In the genomic region with DNA sequence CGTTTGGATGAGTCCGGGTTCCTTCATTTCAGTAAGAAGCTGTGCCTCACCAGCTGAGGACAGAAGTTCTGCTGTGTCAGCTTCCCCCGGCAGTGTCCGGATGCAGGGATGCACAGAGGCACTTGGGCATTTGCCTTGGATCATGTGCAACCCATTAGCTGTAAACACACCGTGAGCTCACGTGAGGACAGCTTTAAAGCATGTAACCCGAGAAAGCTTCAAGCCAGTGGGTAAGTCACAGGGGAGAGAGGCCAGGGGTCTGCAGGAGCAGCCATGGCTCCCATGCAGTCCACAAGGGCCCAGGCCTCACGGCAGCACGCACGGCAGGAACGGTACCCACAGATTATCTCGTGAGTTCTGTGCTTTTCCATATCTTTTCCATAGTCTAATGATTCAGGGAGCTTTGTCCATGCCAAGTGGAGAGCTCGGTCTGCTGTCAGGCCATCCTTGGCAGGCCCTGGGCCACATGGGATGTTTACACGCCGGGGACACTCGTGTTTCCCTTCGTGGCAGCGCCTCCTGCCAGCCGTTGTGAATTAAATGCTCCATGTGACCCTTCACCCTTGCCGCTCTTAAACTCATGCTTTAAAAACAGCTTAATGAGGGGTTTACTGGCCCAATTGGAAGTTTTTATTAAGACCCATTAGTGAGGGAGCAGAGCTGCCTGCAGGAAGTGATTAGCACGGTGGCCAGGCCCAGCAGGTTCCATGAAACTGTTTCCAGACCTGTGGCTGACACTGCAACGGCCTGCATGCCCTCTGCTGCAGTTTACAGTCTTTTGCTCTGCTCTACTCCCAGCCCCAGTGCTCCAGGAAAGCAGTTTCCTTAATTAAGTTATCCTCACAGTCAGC, we compare ENCODE assay signal across 13 mouse cellular contexts. TPM values are rescaled to one million over a fixed set of nuclear protein-coding genes. Genes with fewer than 3 reads are reported as not detected.
DNase-seq lines count a peak whose midpoint lies in the region; ATAC-seq and TF ChIP-seq lines count a peak whose summit lies in the region.
"Had no signal": no experiment of that assay in that cellular context is flagged by ENCODE, and none has a peak within 500 bp of the region (broad histone marks: within the 10 kb centered on the region; RNA-seq: fewer than 3 reads in every experiment).

No protein-coding gene starts in this region.

- no peaks in the 10 kb centered on the region for H3K27me3 ChIP-seq in heart, embryonic 13.5 days (replicated peaks)
- H3K27me3 ChIP-seq in heart, embryonic 12.5 days (replicated peaks), result no peaks in the 10 kb centered on the region
- no peaks in the 10 kb centered on the region; the same call in 1 of the 2 replicates for H3K27me3 ChIP-seq in embryonic facial prominence, embryonic 12.5 days
- peaks cover 76% of the 10 kb centered on the region for H3K27me3 ChIP-seq in limb, embryonic 12.5 days

- no peak overlapping the region for H3K4me2 ChIP-seq in heart, embryonic 13.5 days
- no peak overlapping the region for H3K4me2 ChIP-seq in heart, embryonic 12.5 days
- 0 out of 2 replicates have a peak overlapping the region, but pooled peaks have one; percentile 8 for H3K4me2 ChIP-seq in embryonic facial prominence, embryonic 12.5 days (replicated peaks)
- H3K4me2 ChIP-seq in limb, embryonic 12.5 days, result peak overlapping the region; percentile 25

- H3K9ac ChIP-seq in heart, embryonic 13.5 days, result peak overlapping the region; percentile 14
- no peak overlapping the region for H3K9ac ChIP-seq in heart, embryonic 12.5 days
- peak overlapping the region; percentile 17; the same call in 1 of the 2 replicates for H3K9ac ChIP-seq in embryonic facial prominence, embryonic 12.5 days
- H3K9ac ChIP-seq in limb, embryonic 12.5 days (replicated peaks), result no peak overlapping the region

- no peak overlapping the region for H3K27ac ChIP-seq in heart, embryonic 13.5 days (replicated peaks)
- H3K27ac ChIP-seq in heart, embryonic 12.5 days (ENCODE audit: poor library complexity, severe bottlenecking), result no peak overlapping the region
- H3K27ac ChIP-seq in embryonic facial prominence, embryonic 12.5 days, result peak overlapping the region; percentile 88
- peak overlapping the region; percentile 84 for H3K27ac ChIP-seq in limb, embryonic 12.5 days

- DNase-seq in brain, embryonic 14.5 days (ENCODE audit: low read depth), result peak; percentile 34
- DNase-seq in right cerebral cortex, adult 18-20 months, result no peak
- no peak for DNase-seq in adrenal gland, adult 18-20 months (ENCODE audit: low spot score in 2 of 2)
- no peak for DNase-seq in right cerebral cortex, postnatal 36 days (ENCODE audit: low spot score in 2 of 2)
- DNase-seq: heart, adult 18-20 months; lung, postnatal 14 days; thymus, postnatal 36 days had no signal

- peaks cover 58% of the 10 kb centered on the region for H3K36me3 ChIP-seq in heart, embryonic 13.5 days
- H3K36me3 ChIP-seq in heart, embryonic 12.5 days, result peaks cover 50% of the 10 kb centered on the region
- peaks cover 33% of the 10 kb centered on the region for H3K36me3 ChIP-seq in embryonic facial prominence, embryonic 12.5 days
- peaks cover 31% of the 10 kb centered on the region for H3K36me3 ChIP-seq in limb, embryonic 12.5 days

- peaks cover 32% of the 10 kb centered on the region for H3K4me1 ChIP-seq in heart, embryonic 13.5 days
- peaks cover 35% of the 10 kb centered on the region for H3K4me1 ChIP-seq in heart, embryonic 12.5 days (replicated peaks)
- peaks cover 29% of the 10 kb centered on the region for H3K4me1 ChIP-seq in embryonic facial prominence, embryonic 12.5 days
- peaks cover 42% of the 10 kb centered on the region for H3K4me1 ChIP-seq in limb, embryonic 12.5 days (replicated peaks)

- no peak for ATAC-seq in heart, embryonic 13.5 days (ENCODE audit: extremely low read depth, insufficient number of reproducible peaks, low FRiP score, low TSS enrichment)
- no peak for ATAC-seq in heart, embryonic 12.5 days (ENCODE audit: insufficient number of reproducible peaks, low FRiP score)
- 0 out of 2 replicates have a peak, but pooled peaks have one; percentile 22 for ATAC-seq in embryonic facial prominence, embryonic 12.5 days (ENCODE audit: insufficient number of reproducible peaks, insufficient read depth, low FRiP score, low TSS enrichment)
- peak; percentile 85 for ATAC-seq in limb, embryonic 12.5 days (ENCODE audit: insufficient number of reproducible peaks, insufficient read depth, low FRiP score, low TSS enrichment, low read depth)
- ATAC-seq: activated CD4-positive, CD25-positive, alpha-beta regulatory T cell, adult 4 months; intestine, embryonic 16.5 days had no signal

- no peak for TF ChIP-seq CTCF in brain, embryonic 14.5 days (IDR thresholded peaks at IDR 0.05; ENCODE audit: borderline replicate concordance, extremely low read depth, insufficient read depth, insufficient read length)

- no peak for TF ChIP-seq POLR2A in brain, embryonic 14.5 days (IDR thresholded peaks at IDR 0.05; ENCODE audit: borderline replicate concordance, extremely low read depth, insufficient read depth, insufficient read length, poor library complexity, severe bottlenecking)

- no peak overlapping the region for H3K4me3 ChIP-seq in heart, embryonic 13.5 days
- no peak overlapping the region for H3K4me3 ChIP-seq in heart, embryonic 12.5 days
- no peak overlapping the region for H3K4me3 ChIP-seq in embryonic facial prominence, embryonic 12.5 days
- H3K4me3 ChIP-seq in limb, embryonic 12.5 days (replicated peaks), result no peak overlapping the region

- WGBS in heart, embryonic 13.5 days, result 64% methylated on average over 22 of the region's 22 CpGs
- WGBS in heart, embryonic 12.5 days, result 64% methylated on average over 22 of the region's 22 CpGs
- 14% methylated on average over 22 of the region's 22 CpGs for WGBS in embryonic facial prominence, embryonic 12.5 days
- WGBS in limb, embryonic 12.5 days, result 7% methylated on average over 22 of the region's 22 CpGs

- H3K9me3 ChIP-seq in heart, embryonic 13.5 days, result peaks cover 7% of the 10 kb centered on the region
- peaks cover 8% of the 10 kb centered on the region for H3K9me3 ChIP-seq in heart, embryonic 12.5 days (replicated peaks)
- no peaks in the 10 kb centered on the region for H3K9me3 ChIP-seq in embryonic facial prominence, embryonic 12.5 days
- peaks cover 10% of the 10 kb centered on the region for H3K9me3 ChIP-seq in limb, embryonic 12.5 days

RNA-seq across cellular contexts. Expression of a gene that starts 14.8 kb away (rescaled TPM):
- 30.2 and 35.7 TPM in 2 replicates for polyA plus RNA-seq in heart, embryonic 13.5 days (2015; fragmentation: Nextera tagmentation; extraction: Ambion mirVana)
- polyA plus RNA-seq in heart, embryonic 12.5 days (2016; fragmentation: Nextera tagmentation; extraction: Ambion mirVana), result 34.6 and 35.3 TPM in 2 replicates
- polyA plus RNA-seq in brain, embryonic 14.5 days (2012; rRNA removed), result 11.7 and 16.0 TPM in 2 replicates
- polyA plus RNA-seq in embryonic facial prominence, embryonic 12.5 days (2016; fragmentation: Nextera tagmentation; extraction: Ambion mirVana), result 29.4 and 31.4 TPM in 2 replicates
- 27.9 and 28.9 TPM in 2 replicates for polyA plus RNA-seq in limb, embryonic 12.5 days (2016; fragmentation: Nextera tagmentation; extraction: Ambion mirVana)
- 10 to 100 TPM; 36.9 to 38.7 TPM for total RNA-seq in adrenal gland, adult 18-20 months (2021)

RNA-seq across cellular contexts. Expression of a gene that starts 23.1 kb away (rescaled TPM):
- 0.53 and 1.5 TPM in 2 replicates for polyA plus RNA-seq in heart, embryonic 13.5 days (2015; fragmentation: Nextera tagmentation; extraction: Ambion mirVana)
- 1.6 and 1.9 TPM in 2 replicates for polyA plus RNA-seq in heart, embryonic 12.5 days (2016; fragmentation: Nextera tagmentation; extraction: Ambion mirVana)
- 17.6 and 17.9 TPM in 2 replicates for polyA plus RNA-seq in brain, embryonic 14.5 days (2012; rRNA removed)
- polyA plus RNA-seq in embryonic facial prominence, embryonic 12.5 days (2016; fragmentation: Nextera tagmentation; extraction: Ambion mirVana), result 11.8 and 13.2 TPM in 2 replicates
- 10.1 and 11.1 TPM in 2 replicates for polyA plus RNA-seq in limb, embryonic 12.5 days (2016; fragmentation: Nextera tagmentation; extraction: Ambion mirVana)
- total RNA-seq in adrenal gland, adult 18-20 months (2021), result 1 to 10 TPM in 1 of 2 experiments, under 1 TPM in 1; 0.73 to 1.6 TPM

Comparison
In these comparisons a context has a peak if more than half of its experiments do, and no peak if none do; other contexts are left out.
1. H3K9ac ChIP-seq: peak in heart, embryonic 13.5 days (single experiment) and embryonic facial prominence, embryonic 12.5 days (single experiment); none in heart, embryonic 12.5 days (single experiment) and limb, embryonic 12.5 days (single experiment).
2. ATAC-seq: peak in embryonic facial prominence, embryonic 12.5 days (single experiment) and limb, embryonic 12.5 days (single experiment); none in heart, embryonic 13.5 days (single experiment) and heart, embryonic 12.5 days (single experiment).
3. H3K27ac ChIP-seq: peak in embryonic facial prominence, embryonic 12.5 days (single experiment) and limb, embryonic 12.5 days (single experiment); none in heart, embryonic 13.5 days (single experiment) and heart, embryonic 12.5 days (single experiment).
4. H3K4me2 ChIP-seq: peak in embryonic facial prominence, embryonic 12.5 days (single experiment) and limb, embryonic 12.5 days (single experiment); none in heart, embryonic 13.5 days (single experiment) and heart, embryonic 12.5 days (single experiment).